9 mouse cellular contexts compared by ENCODE assay signal in genomic region chr5:100109543-100110282, GRCm38 (mm10). TPM values are rescaled to one million over a fixed set of nuclear protein-coding genes. Genes with fewer than 3 reads are reported as not detected.
A peak's percentile ranks its signal among the peaks of the same experiment; 100 is the strongest.
DNase-seq lines count a peak whose midpoint lies in the region; ATAC-seq lines count a peak whose summit lies in the region.
"Had no signal": no experiment of that assay in that cellular context is flagged by ENCODE, and none has a peak within 500 bp of the region (broad histone marks: within the 10 kb centered on the region; RNA-seq: fewer than 3 reads in every experiment).

No protein-coding gene starts in this region.

- DNase-seq in forebrain, embryonic 11.5 days (ENCODE audit: low spot score): no peak
- peak; percentile 27 for DNase-seq in retina, postnatal 1 day
- no peak for DNase-seq in retina, embryonic 14.5 days (ENCODE audit: low spot score)
- peak; percentile 19 for DNase-seq in gonadal fat pad, adult 2 months (ENCODE audit: low read depth)
- peak; percentile 13 for DNase-seq in lung, postnatal 25 days (ENCODE audit: low spot score)
- no peak for DNase-seq in heart, postnatal 14 days

- intact Hi-C loops in heart, postnatal 14 days (cut with DNase I): no loop called here

- H3K27ac ChIP-seq in forebrain, embryonic 12.5 days: peak overlapping the region; percentile 26; the same call in 1 of the 2 replicates
- H3K27ac ChIP-seq in forebrain, embryonic 11.5 days (ENCODE audit: low read depth, low read length): no peak overlapping the region
- H3K27ac ChIP-seq in heart, embryonic 12.5 days (ENCODE audit: poor library complexity, severe bottlenecking): no peak overlapping the region

- H3K9ac ChIP-seq in forebrain, embryonic 12.5 days: no peak overlapping the region
- no peak overlapping the region for H3K9ac ChIP-seq in forebrain, embryonic 11.5 days (ENCODE audit: low read length)
- no peak overlapping the region for H3K9ac ChIP-seq in heart, embryonic 12.5 days

- H3K36me3 ChIP-seq in forebrain, embryonic 12.5 days (replicated peaks): no peaks in the 10 kb centered on the region
- no peaks in the 10 kb centered on the region for H3K36me3 ChIP-seq in forebrain, embryonic 11.5 days (ENCODE audit: control insufficient read depth, insufficient read depth, low read length)
- H3K36me3 ChIP-seq in heart, embryonic 12.5 days: no peaks in the 10 kb centered on the region

- 66% methylated on average over 7 of the region's 7 CpGs for WGBS in forebrain, embryonic 12.5 days
- 70% methylated on average over 7 of the region's 7 CpGs for WGBS in forebrain, embryonic 11.5 days
- WGBS in heart, embryonic 12.5 days: 48% methylated on average over 7 of the region's 7 CpGs

- H3K4me2 ChIP-seq in forebrain, embryonic 12.5 days: no peak overlapping the region
- no peak overlapping the region for H3K4me2 ChIP-seq in forebrain, embryonic 11.5 days (ENCODE audit: low read depth, low read length, severe bottlenecking)
- H3K4me2 ChIP-seq in heart, embryonic 12.5 days: no peak overlapping the region

- H3K27me3 ChIP-seq in forebrain, embryonic 12.5 days: no peaks in the 10 kb centered on the region
- H3K27me3 ChIP-seq in forebrain, embryonic 11.5 days (ENCODE audit: control insufficient read depth, insufficient read depth, low read length): no peaks in the 10 kb centered on the region
- peaks cover 4% of the 10 kb centered on the region for H3K27me3 ChIP-seq in heart, embryonic 12.5 days (replicated peaks)
- H3K27me3 ChIP-seq: CH12.LX had no signal

- ATAC-seq in forebrain, embryonic 12.5 days (ENCODE audit: low FRiP score): no peak
- ATAC-seq in forebrain, embryonic 11.5 days (replicated peaks; ENCODE audit: low FRiP score): no peak
- no peak for ATAC-seq in heart, embryonic 12.5 days (ENCODE audit: insufficient number of reproducible peaks, low FRiP score)

- H3K9me3 ChIP-seq in forebrain, embryonic 12.5 days: no peaks in the 10 kb centered on the region
- H3K9me3 ChIP-seq in forebrain, embryonic 11.5 days (ENCODE audit: control insufficient read depth, low read length): no peaks in the 10 kb centered on the region
- no peaks in the 10 kb centered on the region for H3K9me3 ChIP-seq in heart, embryonic 12.5 days (replicated peaks)

- H3K4me1 ChIP-seq in forebrain, embryonic 12.5 days: no peaks in the 10 kb centered on the region
- H3K4me1 ChIP-seq in forebrain, embryonic 11.5 days (replicated peaks; ENCODE audit: control insufficient read depth, insufficient read depth, low read length): no peaks in the 10 kb centered on the region
- H3K4me1 ChIP-seq in heart, embryonic 12.5 days (replicated peaks): 0 out of 2 replicates have a peak, but pooled peaks cover 5% of the 10 kb centered on the region

- H3K4me3 ChIP-seq in forebrain, embryonic 12.5 days (replicated peaks): no peak overlapping the region
- H3K4me3 ChIP-seq in forebrain, embryonic 11.5 days (ENCODE audit: low read depth, low read length): no peak overlapping the region
- no peak overlapping the region for H3K4me3 ChIP-seq in heart, embryonic 12.5 days

RNA-seq across cellular contexts. Expression of gene Tmem150c, which starts 49.9 kb away (rescaled TPM):
- polyA plus RNA-seq in forebrain, embryonic 12.5 days (2016; fragmentation: Nextera tagmentation; extraction: Ambion mirVana): 5.8 and 6.3 TPM in 2 replicates
- 2.4 TPM in 2 replicates for polyA plus RNA-seq in forebrain, embryonic 11.5 days (2014; fragmentation: Nextera tagmentation; extraction: Ambion mirVana)
- 103 and 164 TPM in 2 replicates for polyA plus RNA-seq in gonadal fat pad, adult 2 months (2012; rRNA removed)
- total RNA-seq in heart, postnatal 14 days (2021): 1 to 10 TPM; 5.1 to 5.6 TPM
- polyA plus RNA-seq in heart, embryonic 12.5 days (2016; fragmentation: Nextera tagmentation; extraction: Ambion mirVana): 1.1 and 1.9 TPM in 2 replicates
- total RNA-seq: CH12.LX had no signal

Comparison
In these comparisons a context has a peak if more than half of its experiments do, and no peak if none do; other contexts are left out.
1. DNase-seq: peak in retina, postnatal 1 day (single experiment), gonadal fat pad, adult 2 months (single experiment) and lung, postnatal 25 days (single experiment); none in forebrain, embryonic 11.5 days (single experiment), retina, embryonic 14.5 days (single experiment) and heart, postnatal 14 days (0 of 2).
2. RNA of gene Tmem150c, which starts 49.9 kb away (polyA plus RNA-seq): 103 to 164 TPM in gonadal fat pad, adult 2 months; 5.8 to 6.3 TPM in forebrain, embryonic 12.5 days, 2.4 TPM in forebrain, embryonic 11.5 days and 1.1 to 1.9 TPM in heart, embryonic 12.5 days; every median in the first group is over 10 times any median in the second.